Mouse (Mus musculus): Measurements from ENCODE around the gene Lsg1.

DNA sequence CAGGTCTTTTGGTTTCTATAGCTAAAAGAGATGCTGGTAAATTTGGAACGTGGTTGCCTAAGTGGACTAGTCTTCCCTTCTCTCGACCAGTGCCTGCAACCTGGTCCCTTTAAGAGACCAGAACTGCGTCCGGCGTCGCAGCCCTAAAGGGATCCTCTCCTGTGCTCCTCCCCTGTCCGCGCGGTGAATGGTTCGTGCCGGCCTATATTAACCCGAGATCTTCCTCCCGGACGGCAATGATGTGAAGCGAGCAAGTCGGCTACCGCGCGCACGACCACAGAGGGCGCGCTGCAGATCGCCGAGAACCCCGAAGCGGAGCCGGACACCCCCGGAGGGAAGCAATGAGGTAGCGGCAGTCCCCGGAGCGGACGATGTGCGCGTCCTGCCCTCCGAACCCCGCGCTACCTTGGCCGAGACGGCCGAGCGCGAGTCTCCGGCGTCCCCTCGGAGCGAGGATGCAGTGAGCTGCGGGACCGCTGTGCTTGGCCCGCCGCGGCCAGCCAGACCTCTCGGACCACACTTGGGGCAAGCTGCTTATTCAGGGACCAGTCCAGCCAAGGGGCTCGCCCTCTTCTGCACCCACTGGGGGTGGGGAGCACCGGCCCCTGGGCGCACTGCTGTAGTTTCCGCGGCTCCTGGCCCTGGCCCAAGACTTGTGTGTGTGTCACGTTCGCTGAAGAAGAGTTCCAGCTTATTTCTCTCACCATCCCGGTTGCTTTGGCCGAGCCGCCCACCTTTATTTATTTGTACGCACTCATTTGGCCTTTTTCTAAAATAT lies 12.3 kb upstream of the Lsg1 start, which contains the start of gene Fam43a:
- TF ChIP-seq CTCF (IDR thresholded peaks at IDR 0.05; ENCODE audit: insufficient read depth, low read length) (no peak), POLR2A (IDR thresholded peaks at IDR 0.05; ENCODE audit: borderline replicate concordance, extremely low read depth, low read depth, low read length) (peak; percentile 99)

Data from lung, adult 2 months (tissue).